Mouse (Mus musculus) liver, adult 2 months (tissue): ENCODE measurements at regions not wholly inside any gene's neighbourhood (a gene's known extent, or its start where the extent isn't known, plus 50 kb on each side); places are given as distances from the start of the nearest gene placed in this dataset.

Experiments
- CTCF ChIP-seq: fragments of 200-500 bp; IDR thresholded peaks from 2 replicates; pipeline ENCODE4 v1.5.1; 2011; ENCODE audit warnings: low read depth, low read length, control low read depth
- POLR2A ChIP-seq: fragments of 200-500 bp; IDR thresholded peaks from 2 replicates; pipeline ENCODE4 v1.6.1; 2011; ENCODE audit warnings: low read length, control low read depth; ENCODE audit not compliant: insufficient read depth; ENCODE audit errors: extremely low read depth

DNA sequence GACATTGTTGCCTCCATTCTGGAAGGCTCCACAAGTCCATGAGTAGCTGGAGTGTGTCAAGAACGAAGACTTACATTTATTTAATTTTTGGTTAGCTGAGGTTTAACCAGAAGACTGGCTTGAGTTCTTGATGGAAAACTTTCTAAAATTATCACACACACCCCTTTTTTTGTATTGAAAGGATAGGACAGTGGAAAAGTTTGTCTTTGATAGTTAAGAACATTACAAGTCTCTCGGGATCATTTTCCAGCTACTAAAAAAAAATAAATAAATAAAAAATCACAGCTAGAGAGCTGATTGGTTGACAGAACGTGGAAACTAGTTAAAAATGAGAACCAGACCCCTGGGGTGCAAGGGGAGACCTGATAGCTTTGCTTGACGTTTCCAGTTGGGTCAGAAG is 173.6 kb upstream of the Slc38a2 start:
- TF ChIP-seq CTCF (no peak), POLR2A (no peak)
